Mouse (Mus musculus) layer of hippocampus, adult 8-10 months (tissue): Measurements from ENCODE around the gene Tbc1d5. TPM values are rescaled to one million over a fixed set of nuclear protein-coding genes. Genes with fewer than 3 reads are reported as not detected.

Source experiments
- DNase-seq, 2 experiments: peaks; one replicate each; pipeline ENCODE4 v3.0.0; 2022; ENCODE audit warnings: low spot score in 2 of 2
- total RNA-seq, 4 experiments: library from RNA; stranded (reverse); gene quantifications; 2 replicates each; pipeline ENCODE4 v1.2.4; 2022

Gene Tbc1d5
- 10 to 100 TPM; 28.6 to 31.4 (median 30.4) TPM for total RNA-seq

DNA sequence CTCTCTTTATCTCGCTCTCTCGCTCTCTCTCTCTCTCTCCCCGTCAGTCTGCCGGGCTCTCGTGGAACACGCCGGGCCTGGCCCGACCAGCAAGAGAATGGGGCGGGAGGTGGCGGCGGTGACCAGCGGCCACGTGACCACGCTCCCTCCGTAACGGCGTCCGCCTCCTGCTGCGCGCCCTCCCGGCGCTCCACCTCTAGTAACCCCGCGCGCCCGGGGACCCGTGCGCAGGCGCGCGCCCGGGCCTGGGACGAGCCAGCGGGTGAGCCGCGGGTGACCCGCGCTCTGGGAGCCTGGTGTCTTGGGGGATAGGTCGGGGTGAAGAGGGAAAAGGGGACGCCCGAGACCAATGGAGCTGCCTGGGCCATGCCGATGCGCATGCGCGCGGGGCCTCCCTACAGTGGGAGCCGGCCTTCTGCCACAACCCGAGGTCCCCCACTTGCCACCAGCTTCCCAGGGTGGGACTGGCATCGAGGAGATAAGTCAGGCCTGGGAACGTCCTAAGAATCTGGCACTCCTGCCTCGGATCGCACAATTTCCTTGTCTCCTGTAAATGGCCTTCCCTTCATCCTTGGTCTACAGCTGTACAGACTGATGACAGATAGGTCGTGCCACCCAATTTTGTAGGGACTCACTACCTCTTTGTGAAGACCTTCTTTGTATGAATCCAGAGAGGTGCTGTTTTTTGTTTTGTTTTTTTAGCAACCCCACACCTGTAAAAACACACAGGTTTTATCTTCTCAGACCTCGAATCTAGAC is at the start of gene Tbc1d5:
Gene Tbc1d5, minus strand, starts transcription at position 158 of the 759 bp plus-strand sequence.
- peak; percentile 91 for DNase-seq

DNA sequence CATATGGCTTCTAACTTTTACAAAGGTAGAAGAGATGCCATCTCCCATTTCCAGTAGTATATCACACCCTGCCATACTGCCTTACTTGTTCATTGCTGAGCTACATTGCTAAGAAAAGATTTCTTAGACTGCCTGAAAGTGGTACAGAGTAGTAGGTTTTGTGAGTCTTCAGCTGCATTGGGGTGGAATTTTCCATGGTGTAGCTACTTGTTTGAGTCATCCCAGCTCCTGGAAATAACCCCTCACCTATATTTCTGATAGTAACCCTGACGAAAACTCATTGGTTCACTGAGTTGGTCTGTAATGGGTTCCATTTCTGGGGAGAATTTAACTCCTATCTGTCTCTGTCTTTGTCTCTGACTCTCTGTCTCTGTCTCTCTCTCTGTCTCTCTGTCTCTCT is 46.9 kb upstream of the Tbc1d5 start:
- DNase-seq: no peak

DNA sequence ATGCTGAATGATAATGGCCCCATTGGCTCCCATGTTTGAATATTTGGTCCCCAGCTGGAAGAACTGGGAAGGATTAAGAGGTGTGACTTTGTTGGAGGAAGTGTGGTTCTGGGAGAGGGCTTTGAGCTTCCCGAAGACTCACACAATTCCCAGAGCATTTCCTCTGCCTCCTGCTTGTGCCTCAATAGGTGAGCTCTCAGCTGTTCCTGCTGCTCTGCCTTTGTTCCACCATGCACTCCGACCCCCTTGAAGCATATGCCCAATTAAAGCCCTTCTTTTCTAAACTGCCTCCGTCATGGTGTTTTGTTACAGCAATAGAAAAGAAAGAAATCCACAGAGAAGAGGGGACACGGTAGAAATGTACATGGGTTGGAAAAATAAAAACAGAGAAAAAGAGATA is 44.0 kb upstream of the Tbc1d5 start:
- DNase-seq: no peak

DNA sequence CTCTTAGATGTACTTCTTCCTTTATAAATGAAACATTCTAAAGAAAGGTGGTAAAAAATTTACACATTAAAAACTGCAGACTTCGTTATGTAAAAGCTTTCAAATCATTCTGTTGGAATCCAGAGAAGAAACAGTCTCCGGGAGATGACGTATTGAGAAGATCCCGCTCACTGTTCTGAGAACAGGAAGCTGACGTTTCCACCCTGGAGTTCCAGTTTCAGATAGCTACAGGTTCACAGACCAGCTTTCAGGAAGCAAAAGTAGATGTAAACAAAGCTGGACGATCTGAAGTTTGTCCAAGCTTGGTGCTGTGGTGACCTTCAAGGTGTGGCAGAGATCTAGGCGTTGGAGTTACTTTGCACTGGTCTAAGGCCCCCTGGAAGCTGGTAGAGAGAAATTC is 41.9 kb upstream of the Tbc1d5 start:
- DNase-seq: no peak

DNA sequence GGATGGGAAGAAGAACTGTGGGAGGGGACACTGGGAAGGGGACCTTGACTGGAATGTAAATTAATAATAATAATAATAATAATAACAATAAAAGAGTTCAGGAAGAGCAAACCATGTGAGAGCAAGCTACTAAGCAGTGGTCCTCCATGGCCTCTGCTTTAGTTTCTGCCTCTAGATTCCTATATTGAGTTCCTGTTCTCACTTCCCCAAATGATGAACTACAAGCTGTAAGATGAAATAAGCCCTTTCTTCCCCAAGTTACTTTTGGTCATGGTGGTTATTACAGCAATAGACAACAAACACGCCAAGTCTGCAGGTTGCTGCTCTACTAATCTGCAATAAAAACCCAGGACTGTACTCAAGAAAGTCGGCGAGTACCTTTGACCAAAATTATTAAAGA is 40.7 kb upstream of the Tbc1d5 start:
- no peak for DNase-seq

DNA sequence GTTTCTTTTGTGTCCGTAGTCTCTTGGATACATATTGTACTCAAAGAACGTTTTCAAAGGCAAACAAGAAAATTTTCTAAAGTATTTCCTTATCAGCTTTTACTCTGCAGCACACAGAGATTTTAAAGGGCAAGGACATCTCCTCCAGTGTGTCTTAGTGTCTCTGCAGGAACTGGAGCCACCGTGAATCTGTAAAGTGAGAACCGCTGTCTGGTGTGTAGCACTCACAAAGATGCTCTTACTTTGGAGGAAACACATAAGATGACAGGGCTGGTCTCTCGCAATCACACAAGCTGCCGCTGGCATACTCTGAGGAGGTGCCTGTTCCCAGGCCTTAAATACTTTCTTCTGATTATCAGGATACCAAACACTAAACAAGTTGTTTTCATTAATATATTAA is 37.3 kb upstream of the Tbc1d5 start:
- DNase-seq: no peak

DNA sequence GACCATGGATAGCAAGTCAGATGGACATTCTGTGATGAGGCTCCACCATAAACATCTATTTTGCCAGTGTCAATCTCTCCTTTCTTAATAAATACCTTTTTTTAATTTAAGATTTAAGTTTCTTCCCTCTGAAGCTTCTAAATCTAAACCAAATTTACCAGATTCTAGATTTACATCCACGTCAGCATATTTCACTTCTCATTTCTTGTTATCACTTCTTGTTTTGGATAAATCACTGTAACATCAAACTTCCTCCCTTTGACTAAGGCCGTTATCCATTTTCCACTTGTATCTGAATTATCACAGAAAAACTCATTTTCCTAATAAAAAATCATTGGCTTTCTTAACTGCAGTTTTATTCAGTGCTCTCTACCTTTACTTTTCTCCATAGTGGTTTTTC is 30.4 kb upstream of the Tbc1d5 start:
- DNase-seq: no peak

DNA sequence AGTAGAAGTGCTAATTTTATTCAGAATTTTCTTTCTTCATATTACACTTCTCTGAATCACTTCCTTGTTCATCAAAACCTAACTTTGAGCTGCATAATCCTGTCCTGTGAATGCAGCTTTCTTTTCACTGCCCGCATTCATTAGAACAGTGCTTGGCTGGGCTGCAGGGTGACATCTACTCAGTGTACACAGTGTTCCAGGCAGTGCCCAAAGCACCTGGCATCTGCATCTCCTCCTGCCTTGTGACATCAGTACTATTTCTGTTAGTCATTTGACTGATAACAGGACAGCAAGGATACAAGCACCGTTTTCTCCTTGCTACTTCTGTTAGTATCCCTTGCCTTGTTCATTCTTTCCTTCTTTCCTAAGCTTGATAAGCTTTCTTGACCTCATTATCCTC is 25.5 kb upstream of the Tbc1d5 start:
- peak; percentile 38 to 44 for DNase-seq

DNA sequence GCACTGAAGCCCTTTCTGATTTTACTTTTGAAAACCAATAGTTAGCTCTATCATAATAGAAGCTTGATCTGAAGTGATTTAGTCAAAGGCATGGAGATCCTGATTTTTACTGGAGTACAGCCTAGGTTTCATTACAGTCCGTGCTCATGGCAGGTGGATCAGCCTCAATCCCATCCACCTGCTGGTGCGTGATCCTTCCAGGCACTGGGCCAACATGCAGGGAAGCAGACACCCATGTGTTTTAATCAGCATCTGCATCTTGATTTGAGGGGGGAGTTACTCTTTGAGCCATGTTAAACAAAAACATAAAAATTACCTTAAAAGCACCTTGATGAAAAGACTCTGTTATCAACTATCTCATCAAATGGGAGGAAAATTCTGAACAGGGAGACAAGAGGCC is 16.4 kb upstream of the Tbc1d5 start:
- no peak for DNase-seq

DNA sequence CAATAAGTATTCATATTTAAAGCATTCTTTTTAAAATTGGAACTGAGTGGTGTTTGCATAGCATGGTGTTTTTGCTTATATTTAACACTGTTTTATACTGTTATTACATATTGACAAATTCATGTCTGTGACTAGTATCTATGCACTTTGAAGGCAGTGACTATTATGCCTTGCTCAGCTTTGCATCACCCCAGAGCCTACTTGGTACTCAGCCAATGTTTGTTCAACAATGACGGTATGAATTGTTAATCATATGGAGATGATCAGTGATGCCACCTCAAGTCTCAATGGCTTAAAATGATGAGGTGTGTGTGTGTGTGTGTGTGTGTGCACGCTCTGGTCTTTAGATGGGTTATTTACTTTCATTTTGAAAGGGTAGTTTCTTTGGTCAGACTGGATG is 15.6 kb upstream of the Tbc1d5 start:
- DNase-seq: no peak

DNA sequence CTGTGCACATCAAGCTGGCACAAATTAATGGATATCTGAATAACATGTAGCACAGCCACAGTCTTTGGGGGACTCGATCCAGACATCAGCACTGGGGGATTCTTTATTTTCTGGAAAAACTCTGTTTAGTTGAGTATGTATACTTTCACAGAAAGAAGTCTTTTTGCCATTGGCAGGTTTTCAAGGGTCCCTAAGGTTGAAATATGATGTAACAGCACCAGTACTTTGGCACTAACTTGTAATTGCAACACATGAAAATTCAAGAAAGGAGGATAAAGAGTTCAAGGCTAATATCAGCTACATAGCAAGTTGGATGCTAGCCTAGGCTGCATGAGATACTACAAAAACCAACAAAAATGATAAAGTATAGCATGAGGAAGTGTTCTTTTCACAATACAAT is 12.2 kb upstream of the Tbc1d5 start:
- DNase-seq: no peak

DNA sequence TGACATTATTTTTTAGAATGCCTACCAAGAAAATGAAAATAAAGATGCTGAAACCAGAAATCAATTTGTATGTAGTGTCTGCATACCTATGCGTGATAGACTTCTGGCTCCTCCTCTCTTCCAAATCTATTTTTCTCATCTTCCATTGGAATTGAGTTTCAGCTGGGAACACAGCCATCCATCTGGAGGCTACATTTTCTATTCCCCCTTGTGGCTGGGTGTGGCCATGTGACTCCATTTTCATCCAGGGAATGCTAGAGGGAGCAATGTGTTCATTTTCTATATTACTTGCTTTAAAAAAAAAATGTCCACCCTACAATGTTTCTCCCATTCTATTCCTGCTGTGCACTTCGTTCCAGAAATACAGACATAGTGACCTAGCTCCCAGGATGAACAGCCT is 3.6 kb upstream of the Tbc1d5 start:
- no peak for DNase-seq

DNA sequence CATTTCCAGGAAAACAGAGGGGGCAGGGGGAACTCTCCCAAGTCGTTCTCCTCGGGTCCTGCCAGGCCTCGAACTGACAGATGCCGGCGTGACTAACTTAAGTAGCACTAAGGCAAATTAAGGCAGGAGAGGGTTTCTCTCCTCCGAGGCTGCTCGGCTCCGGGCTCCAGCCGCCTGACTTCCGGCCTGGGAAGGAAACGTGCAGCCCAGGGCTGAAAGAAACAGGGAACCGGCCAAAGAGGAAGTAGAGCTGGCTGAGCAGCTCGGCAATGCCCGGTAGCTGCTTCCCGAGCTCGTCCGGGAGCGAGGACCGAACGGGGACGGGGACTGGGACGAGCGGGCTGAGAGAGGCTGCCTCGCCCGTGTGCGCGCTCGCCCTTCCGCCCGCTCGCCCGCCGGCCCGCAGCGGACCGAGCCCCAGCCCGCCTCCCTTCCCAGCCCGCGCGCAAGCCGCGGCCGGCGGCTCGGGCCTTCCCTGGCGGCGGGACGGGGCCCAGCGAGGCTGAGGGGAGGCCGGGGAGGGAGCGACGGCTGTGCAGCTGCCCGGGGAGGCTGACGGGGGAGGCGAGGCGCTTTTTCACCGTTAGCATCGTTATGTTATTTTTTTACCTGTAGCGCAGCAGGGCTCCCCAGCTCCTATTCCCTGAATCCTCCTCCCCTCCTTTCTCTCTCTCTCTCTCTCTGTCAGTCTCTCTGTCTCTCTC is 509 bp downstream of the Tbc1d5 start:
- peak; percentile 45 to 60 for DNase-seq

DNA sequence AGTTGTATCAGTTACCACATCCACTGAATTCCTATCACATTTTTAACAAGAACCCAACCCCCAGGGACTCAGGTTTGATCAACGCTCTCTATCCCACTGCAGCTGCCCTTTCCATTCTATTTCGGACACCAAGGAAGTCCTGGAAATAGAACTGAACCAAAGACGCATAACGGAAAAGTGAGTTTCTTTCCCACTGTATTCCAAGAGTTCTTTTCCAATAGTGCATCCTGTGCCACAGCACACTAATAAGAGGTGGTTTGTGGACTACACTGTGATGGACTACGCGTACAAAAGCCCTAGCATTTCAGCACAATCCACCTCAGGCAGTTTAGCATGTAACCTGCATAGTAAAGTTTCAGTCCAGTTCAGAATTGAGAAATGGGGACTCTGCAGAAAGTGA is 1.2 kb downstream of the Tbc1d5 start:
- DNase-seq: no peak

DNA sequence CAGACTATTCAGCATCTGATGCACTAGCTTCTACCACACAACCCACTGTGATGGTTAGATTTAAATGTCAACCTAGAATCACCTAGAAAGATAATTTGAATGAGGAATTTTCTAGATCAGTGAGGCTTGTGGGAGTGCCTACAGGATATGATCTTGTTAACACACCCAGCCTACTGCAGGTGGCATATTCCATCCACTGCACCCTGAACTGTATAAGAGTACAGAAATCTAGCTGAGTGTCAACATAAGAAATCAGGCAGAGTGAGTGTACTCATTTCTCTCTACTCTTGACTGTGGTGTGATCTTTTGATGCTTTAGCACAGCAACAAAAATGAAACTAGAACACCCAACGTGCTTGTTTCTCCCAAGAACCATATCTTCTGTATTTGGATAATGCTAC is 6.8 kb downstream of the Tbc1d5 start:
- no peak for DNase-seq

DNA sequence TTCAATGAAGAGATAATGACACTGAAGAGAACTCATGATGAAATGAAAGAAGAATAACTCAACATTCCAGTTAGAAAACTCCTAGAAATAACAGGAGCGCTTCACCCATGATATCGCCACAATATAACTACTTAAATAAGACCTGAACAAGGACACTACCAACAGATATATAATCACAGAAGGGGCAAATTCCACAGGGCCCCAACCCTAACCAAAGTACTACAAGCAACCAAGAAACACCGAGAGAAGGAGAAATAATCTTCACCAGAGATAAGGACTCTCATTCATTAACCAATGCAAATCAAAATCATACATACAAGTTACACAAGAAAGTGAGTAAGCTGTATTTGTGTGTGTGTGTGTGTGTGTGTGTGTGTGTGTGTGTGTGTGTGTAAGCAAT is 7.6 kb downstream of the Tbc1d5 start:
- no peak for DNase-seq

DNA sequence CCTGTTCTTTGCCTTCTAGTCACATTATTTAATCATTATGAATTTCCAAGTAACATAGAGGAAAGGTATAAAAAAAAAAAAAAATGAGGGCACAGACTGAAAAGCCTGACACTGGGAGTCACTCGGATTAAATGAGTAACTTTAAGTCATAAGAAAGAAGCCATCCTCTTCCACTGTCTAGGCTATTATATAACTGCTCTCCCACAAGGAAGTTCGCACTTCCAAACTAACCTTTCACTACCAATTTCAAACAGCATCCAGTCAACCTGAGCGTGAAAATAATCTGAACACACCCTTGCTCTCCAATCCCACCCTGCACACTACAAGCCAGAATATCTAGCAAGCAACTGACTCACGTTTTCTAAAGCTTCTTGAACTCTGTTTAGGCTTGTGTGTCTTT is 9.2 kb downstream of the Tbc1d5 start:
- DNase-seq: no peak

DNA sequence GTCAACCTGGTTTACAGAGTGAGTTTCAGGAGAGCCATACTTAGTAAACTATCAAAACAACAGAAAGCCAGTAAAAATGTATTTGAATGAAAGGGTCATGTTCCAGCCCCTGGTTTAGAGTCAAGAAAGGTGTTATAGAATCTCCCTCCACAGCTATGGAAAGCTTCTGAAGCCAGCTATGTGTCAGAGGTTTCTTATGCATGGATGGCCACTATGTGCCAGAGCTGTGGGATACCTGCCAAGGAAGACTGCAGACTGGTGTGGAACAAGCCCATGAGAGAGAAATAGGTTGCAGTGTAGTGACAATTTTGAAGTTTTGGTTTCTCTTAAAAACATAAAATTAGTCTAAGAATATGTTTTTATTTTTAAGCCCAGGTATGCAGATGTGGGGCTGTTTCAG is 16.8 kb downstream of the Tbc1d5 start:
- no peak for DNase-seq

DNA sequence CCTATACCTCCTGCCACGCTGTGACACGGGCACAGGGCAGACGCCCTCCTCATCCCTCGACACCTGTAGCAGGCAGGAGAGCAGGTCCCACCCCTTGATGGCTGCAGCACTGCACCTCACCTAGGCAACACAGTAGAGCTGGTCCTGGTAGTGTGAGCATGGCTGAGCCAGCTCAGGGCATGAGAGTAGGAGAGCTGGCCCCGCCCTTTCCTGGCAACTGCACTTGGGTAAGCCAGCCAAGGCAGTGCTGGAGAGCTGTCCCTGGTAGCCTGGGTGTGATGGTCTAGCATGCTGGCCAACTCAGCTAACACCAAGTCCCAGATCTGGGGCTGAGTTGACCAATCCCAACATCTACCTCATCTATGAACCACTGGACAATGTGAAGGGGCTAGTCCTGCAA is 19.9 kb downstream of the Tbc1d5 start:
- DNase-seq: no peak

DNA sequence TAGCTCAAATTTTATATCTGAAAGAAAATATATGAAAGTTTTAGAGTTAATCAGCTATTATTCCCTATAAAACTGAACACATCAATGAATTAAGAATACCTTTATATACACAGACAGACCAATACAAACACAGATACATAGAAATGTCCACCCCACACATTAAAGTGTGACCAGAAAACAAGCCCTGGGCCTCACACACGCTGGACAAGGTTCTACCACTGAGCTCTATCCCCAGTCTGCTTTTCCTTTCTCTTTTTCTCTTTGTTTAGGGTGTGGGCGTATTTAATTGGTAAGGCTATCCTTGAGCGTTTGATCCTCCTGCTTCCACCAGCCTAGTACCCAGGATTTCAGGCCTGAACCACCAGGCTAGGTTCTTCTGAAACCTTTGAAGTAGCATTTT is 28.2 kb downstream of the Tbc1d5 start:
- no peak for DNase-seq

DNA sequence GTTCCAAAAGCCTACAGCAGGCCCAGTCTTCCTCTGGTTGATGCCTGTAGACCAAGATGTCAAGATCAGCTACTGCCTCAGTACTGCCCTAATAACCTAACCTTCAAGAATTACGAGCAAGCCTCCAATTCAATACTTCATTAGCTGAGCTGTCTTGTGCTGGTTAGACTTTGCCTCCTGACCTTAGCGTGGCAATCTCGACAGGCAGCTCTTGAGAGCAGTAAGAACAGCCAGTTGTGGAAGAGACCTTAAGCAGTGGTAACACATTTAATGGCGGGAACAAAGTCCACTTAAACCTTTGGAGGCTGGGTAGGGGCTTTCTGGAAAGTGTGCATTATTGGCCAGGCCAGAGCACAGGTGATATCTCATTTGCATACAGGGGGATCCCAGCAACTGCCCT is 34.2 kb downstream of the Tbc1d5 start:
- DNase-seq: no peak

DNA sequence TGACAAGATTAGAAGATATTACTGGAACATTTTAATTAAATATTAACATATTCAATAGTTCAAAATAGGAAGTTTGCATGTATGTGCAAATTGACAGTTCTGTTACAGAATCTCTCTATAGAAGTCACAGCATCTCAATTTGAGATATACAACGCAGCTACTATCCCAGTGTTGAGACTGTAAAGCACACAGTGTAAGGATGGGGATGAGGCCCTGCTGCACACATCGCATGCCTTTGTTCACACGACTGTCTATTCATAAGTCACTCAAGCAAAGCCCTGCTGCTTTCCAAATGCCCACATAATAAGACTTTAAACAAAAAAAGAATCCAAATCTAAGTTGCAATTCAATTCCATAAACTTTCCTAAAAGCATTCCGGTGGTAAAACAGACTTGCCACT is 37.1 kb downstream of the Tbc1d5 start:
- DNase-seq: no peak

DNA sequence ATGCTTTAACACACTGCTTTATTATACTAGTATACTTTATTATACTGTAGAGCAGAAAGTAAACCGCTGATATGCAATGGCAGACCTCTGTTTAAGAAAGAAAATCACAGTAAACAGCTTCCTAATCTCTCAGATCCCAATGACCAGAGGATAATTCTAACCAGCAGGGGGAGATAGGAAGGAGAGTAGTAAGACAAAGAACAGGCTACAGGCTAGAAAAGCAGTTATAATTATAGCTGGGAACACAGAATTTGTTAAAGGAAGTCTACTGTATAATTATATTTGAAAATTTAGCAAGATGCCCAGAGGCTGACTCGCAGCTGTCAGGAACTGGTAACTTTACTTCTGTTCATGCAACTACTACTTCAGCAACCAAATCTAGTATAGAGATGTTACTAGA is 68.0 kb downstream of the Tbc1d5 start:
- no peak for DNase-seq
